Mouse (Mus musculus): ENCODE data around the gene Irgq.

DNA sequence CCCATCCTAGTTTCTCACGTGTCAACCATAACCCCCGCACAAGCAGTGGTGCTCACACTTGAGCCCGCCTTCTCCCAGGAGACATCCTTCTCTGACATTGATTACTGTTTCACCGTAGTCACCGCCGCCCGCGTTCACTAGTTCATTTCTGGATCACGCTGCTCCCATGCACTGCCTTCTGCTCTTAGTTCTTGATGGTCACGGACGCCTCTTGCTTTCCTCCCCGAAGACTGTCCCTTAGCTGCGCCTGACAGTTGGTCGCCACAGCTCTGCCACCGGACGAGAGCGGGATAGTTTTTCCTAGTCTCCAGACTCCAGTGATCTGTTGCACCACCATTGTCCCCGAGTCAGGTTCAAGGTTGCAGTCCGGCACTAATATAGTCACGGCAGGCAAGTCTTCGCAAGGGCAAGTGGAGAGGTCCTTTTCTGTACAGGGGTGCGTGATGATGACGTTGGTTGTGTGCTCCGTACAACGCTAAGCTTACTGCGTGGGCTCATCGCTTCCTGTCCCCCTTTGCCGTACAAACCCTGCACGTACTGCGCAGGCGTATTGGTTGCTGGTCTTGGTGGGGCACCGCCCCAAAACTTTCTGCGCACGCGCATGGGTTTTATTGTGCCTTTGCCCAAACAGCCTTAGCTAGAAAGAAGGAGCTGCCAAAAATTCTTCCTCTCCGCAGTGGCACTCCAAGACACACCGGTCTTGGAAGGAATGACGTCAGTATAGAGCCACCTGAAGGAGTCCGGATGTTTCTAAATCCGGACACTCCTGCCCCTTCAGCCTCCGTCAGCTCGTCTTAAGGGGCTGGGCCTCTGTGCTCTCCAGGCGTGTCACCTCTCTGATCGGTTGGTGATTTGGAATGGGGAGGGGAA, at the start of gene Irgq:
- TF ChIP-seq CTCF (IDR thresholded peaks at IDR 0.05; ENCODE audit: extremely low read depth, insufficient read length, insufficient replicate concordance, low read depth, low read length) (no peak), POLR2A (IDR thresholded peaks at IDR 0.05; ENCODE audit: low read depth, low read length) (no peak)

Data from small intestine, adult 2 months (tissue).